Mouse (Mus musculus): ENCODE measurements around the gene Brf1. TPM values are rescaled to one million over a fixed set of nuclear protein-coding genes. Genes with fewer than 3 reads are reported as not detected.

Brf1 gene
- polyA plus RNA-seq, 1 experiment from 2014 or later: 70.4 TPM

DNA sequence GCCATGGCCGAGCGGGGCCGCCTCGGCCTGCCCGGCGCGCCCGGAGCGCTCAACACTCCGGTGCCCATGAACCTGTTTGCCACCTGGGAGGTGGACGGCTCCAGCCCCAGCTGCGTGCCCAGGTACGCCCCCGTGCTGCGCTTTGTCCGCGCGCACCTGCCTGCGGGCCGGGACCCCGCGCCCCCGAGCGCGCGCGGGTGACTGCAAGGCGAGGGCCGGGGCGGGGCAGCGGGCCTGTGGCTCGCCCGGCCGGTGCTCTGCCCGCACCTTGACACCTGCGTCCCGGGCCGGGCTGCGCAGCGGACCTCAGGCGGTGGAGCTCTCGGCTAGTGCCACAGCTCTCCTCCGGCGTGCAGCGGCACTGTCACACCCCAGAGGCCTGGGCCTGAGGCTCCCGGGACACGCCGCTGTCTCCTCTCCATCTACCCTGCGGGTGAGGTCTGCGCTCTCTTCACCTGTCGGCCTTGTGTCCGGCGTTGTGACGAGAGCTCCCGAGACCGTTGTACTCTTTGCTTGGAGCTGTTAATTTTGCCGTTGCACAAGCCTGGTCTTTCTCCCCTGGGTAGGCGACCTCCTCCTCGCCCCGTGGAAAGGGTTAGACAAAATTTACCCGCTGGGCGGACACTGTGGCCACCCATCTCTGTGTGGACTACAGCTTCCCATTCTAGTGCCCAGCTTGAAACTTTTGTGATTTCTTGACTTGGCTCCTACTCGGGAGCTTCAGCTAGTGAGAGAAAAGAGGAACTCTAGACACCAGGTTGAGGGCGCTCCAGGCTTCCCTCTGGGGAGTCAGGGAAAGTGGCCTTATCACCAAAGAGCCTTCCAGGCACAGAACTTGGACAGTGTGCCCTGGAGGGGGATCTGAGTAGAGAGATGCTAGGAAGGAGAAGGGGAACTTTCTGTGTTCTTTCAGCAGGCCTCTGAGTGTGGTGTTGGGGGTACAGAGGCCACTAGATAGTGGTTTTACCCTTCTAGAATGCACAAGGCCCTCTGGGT lies 14.4 kb upstream of the Brf1 start:
- peak overlapping the region; percentile 79 for H3K9ac ChIP-seq
- peaks cover 37% of the 10 kb centered on the region for H3K4me1 ChIP-seq
- H3K36me3 ChIP-seq: no peaks in the 10 kb centered on the region
- no peak; the same call in none of the 2 replicates for ATAC-seq (replicated peaks; ENCODE audit: low FRiP score)
- peak overlapping the region; percentile 89 for H3K4me2 ChIP-seq
- WGBS: under 1% methylated on average over 62 of the region's 64 CpGs
- no peaks in the 10 kb centered on the region for H3K9me3 ChIP-seq (replicated peaks)
- H3K27ac ChIP-seq: peak overlapping the region; percentile 55
- H3K27me3 ChIP-seq: no peaks in the 10 kb centered on the region
- peak overlapping the region; percentile 73 for H3K4me3 ChIP-seq (replicated peaks)

DNA sequence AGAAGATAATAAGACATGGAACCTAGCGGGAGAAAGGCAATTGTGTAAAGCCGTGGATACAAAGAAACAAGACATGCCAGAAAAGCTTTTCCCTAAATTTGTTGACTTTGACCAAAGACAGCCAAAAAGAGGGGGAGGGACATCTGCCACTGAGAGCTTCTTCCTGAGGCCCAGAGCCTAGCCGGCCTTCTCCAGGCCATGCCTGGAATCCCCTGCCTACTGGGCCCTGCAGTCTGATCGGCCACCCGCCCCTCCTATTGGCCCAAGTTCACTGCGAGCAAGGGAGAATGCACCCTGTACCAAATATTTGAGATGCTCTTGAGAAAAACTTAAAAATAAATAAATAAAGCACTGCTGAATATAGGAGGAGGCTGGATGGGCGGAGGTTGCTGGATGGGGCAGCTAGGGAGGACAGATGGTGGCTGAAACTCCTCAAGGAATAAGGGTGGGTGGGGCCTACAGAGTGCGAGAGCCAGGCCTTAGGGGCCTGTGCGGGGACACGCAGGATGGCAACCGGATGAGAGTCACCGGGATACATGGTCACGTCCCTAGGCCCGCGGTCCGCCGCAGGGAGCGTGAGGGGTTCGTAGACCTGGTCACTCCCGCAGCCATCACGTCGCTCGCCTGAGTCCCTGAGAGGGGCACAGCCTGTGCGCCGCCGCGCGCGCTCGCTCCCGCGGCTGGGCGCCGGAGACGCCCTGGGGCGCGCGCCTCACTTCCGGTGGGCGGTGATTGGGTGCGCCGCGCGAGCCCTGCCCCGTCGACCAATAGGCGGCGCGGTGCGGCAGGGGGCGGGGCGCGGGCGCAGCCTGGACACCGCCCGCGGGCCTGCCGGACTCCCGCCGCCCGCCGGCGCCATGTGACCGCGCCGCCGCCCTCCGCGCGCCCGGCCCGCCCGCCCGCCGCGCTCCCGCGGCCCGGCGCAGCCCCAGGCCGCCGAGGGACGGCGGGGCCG lies 13.4 kb upstream of the Brf1 start, which contains the start of gene Pacs2:
TSS of gene Pacs2 (plus strand) at position 905 of the 955 bp plus-strand sequence.
- WGBS: 3% methylated on average over 68 of the region's 85 CpGs
- H3K27me3 ChIP-seq: no peaks in the 10 kb centered on the region
- no peaks in the 10 kb centered on the region for H3K36me3 ChIP-seq
- peak within 1 kb of the TSS; percentile 73 for H3K4me3 ChIP-seq (replicated peaks)
- peak within 1 kb of the TSS; percentile 79 for H3K9ac ChIP-seq
- peak within 1 kb of the TSS; percentile 89 for H3K4me2 ChIP-seq
- H3K9me3 ChIP-seq (replicated peaks): no peaks in the 10 kb centered on the region
- peaks cover 37% of the 10 kb centered on the region for H3K4me1 ChIP-seq
- peak; percentile 98 for ATAC-seq (replicated peaks; ENCODE audit: low FRiP score)
- H3K27ac ChIP-seq: peak within 1 kb of the TSS; percentile 89

DNA sequence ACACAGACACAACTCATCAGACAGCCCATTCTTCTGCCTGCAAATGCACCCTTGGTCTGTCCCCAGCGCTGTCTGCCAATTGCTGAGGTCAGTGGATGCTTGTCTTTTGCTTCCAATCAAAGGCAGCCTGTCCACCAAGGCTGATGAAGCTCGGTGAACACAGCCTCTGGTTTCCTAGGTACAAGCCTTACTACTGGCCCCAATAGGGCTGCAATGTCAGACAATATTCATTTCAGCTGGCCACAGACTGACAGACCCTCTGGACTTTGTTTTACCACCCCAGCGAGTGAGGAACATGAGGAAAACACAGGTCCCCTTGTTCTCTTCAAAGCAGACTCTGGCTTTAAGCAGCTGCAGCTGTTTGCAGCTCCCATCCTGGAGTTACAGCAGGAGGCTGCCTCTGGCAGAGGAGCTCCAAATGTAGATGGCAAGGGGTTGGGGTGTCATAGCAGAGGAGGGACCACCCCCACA lies 12.6 kb upstream of the Brf1 start:
- ATAC-seq (replicated peaks; ENCODE audit: low FRiP score): no peak
- 72% methylated on average over 3 of the region's 3 CpGs for WGBS
- Histone ChIP-seq H3K36me3 (no peaks in the 10 kb centered on the region), H3K4me1 (peaks cover 37% of the 10 kb centered on the region), H3K4me2 (peak overlapping the region; percentile 62), H3K4me3 (replicated peaks) (no peak overlapping the region), H3K9ac (peak overlapping the region; percentile 62), H3K27ac (peak overlapping the region; percentile 89), H3K27me3 (no peaks in the 10 kb centered on the region), H3K9me3 (replicated peaks) (no peaks in the 10 kb centered on the region)

DNA sequence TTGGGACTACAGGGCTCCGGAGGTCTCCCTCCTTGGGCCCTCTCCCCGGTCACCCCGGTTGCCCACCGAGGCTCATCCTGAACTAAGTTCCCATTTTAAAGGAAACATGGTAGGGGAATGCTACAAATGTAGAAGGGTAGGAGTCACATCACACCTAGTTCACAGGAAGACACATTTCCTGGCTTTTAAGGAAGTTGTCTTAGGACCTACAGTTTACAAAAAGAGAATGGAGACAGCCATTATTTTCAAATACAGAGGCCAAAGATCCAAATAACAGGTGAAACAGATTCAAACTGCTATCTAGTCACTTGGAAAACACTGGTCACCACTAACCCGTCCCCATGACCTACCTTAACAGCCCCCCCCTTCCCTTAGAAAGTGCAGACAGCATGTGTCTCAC lies 11.9 kb upstream of the Brf1 start:
- Histone ChIP-seq H3K9ac (no peak overlapping the region), H3K4me2 (no peak overlapping the region), H3K4me1 (peaks cover 35% of the 10 kb centered on the region), H3K9me3 (replicated peaks) (no peaks in the 10 kb centered on the region), H3K36me3 (no peaks in the 10 kb centered on the region), H3K27ac (0 out of 2 replicates have a peak overlapping the region, but pooled peaks have one; percentile 89), H3K27me3 (no peaks in the 10 kb centered on the region), H3K4me3 (replicated peaks) (no peak overlapping the region)
- WGBS: 73% methylated on average over 5 of the region's 5 CpGs
- no peak for ATAC-seq (replicated peaks; ENCODE audit: low FRiP score)

DNA sequence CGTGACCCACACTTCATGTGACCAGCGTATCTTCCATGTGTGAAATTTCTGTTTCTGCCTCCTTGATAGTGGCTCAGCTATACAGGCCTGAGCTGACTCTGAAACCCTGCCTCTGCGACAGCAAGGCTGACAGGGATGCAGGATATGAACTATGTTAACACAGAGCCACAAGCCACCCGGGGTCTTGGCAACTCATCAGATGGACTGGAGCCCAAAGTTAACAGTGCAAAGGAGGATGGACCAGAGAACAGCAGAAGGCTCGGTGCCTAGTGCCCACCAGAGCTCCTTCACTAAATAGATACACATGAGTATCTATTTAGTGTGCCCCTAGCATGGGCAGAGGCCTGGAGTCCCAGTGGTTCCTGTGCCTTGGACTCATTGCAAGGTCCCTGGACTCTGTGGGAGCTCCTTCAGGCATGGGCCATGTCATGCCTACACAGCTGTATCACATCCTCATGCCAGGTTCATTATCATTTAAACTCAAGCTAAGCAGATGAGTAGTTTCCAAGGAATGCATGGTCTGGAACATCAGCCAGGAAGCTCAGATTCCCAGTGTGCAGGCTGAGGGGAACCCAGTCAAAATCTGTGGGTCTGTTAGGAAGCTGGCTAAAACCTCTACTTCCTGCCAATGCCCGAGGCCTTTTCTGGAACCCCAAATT lies 11.3 kb upstream of the Brf1 start:
- no peak overlapping the region for H3K9ac ChIP-seq
- no peak overlapping the region for H3K4me3 ChIP-seq (replicated peaks)
- no peak overlapping the region for H3K4me2 ChIP-seq
- no peaks in the 10 kb centered on the region for H3K9me3 ChIP-seq (replicated peaks)
- WGBS: 85% methylated on average over 6 of the region's 6 CpGs
- H3K27ac ChIP-seq: no peak overlapping the region
- H3K27me3 ChIP-seq: no peaks in the 10 kb centered on the region
- H3K4me1 ChIP-seq: peaks cover 31% of the 10 kb centered on the region
- no peaks in the 10 kb centered on the region for H3K36me3 ChIP-seq
- no peak for ATAC-seq (replicated peaks; ENCODE audit: low FRiP score)

DNA sequence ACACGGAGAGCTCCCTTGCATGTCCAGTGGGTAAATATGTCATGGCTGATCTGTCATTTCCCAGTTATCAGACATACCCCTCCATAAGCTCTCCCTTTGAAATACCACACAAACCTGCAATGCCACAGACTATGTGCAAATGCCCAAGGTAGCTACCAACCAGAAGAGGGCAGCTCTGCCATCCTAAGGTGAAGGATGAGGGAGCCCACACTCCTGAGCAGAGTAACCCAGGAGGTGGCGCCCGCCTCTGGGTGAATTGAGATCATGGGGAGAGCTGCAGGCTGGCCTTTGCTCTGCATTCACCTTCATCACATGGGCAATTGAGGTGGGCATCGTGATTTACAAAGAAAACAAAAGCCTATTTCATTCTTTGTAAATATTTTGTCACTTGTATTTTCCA lies 4.5 kb upstream of the Brf1 start:
- H3K9me3 ChIP-seq (replicated peaks): no peaks in the 10 kb centered on the region
- H3K27ac ChIP-seq: no peak overlapping the region
- H3K4me3 ChIP-seq (replicated peaks): no peak overlapping the region
- peaks cover 8% of the 10 kb centered on the region for H3K4me1 ChIP-seq
- no peaks in the 10 kb centered on the region for H3K27me3 ChIP-seq
- no peak overlapping the region for H3K9ac ChIP-seq
- H3K36me3 ChIP-seq: no peaks in the 10 kb centered on the region
- WGBS: 26% methylated on average over 4 of the region's 4 CpGs
- no peak overlapping the region for H3K4me2 ChIP-seq
- no peak for ATAC-seq (replicated peaks; ENCODE audit: low FRiP score)

DNA sequence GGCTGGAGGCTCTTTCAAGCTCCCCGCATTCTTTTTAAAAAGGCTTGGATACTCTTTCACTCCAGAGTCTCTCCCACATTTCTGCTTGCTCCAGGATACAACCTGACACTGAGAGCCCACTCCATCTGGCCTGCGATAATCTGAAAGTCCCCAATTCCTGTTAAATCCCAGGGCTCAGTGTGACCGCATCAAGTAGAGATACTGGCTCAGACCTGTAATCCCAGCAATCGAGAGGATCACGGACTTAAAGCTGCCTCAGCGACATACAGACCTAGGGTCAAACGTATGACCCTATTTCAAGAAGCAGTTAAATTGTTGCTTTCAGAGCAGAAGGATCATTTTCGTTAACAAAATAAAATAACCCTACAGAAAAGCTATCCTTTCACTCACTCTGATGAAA lies 3.5 kb upstream of the Brf1 start:
- Histone ChIP-seq H3K9ac (no peak overlapping the region), H3K36me3 (no peaks in the 10 kb centered on the region), H3K9me3 (replicated peaks) (no peaks in the 10 kb centered on the region), H3K4me3 (replicated peaks) (no peak overlapping the region), H3K27me3 (no peaks in the 10 kb centered on the region), H3K27ac (peak overlapping the region; percentile 25; the same call in 1 of the 2 replicates), H3K4me1 (peaks cover 16% of the 10 kb centered on the region), H3K4me2 (no peak overlapping the region)
- ATAC-seq (replicated peaks; ENCODE audit: low FRiP score): no peak
- 48% methylated on average over 8 of the region's 8 CpGs for WGBS

DNA sequence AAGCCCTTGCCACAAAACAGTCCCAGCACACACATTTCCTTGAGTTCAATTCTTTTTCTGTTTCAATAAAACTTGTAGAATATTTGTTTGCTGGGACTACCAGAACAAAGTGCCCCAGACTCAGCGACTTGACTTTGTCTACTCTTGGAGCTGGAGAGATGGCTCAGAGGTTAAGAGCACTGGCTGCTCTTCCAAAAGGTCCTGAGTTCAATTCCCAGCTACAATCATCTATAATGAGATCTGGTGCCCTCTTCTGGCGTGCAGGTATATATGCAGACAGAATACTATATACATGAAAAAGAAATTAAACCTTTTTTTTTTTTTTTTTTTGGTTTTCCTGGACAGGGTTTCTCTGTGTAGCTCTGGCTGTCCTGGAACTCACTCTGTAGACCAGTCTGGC lies 2.2 kb upstream of the Brf1 start:
- no peak for ATAC-seq (replicated peaks; ENCODE audit: low FRiP score)
- H3K27ac ChIP-seq: no peak overlapping the region
- H3K4me3 ChIP-seq (replicated peaks): no peak overlapping the region
- H3K9ac ChIP-seq: no peak overlapping the region
- H3K36me3 ChIP-seq: no peaks in the 10 kb centered on the region
- no peaks in the 10 kb centered on the region for H3K9me3 ChIP-seq (replicated peaks)
- 40% methylated on average over 2 of the region's 2 CpGs for WGBS
- peaks cover 26% of the 10 kb centered on the region for H3K4me1 ChIP-seq
- no peaks in the 10 kb centered on the region for H3K27me3 ChIP-seq
- no peak overlapping the region for H3K4me2 ChIP-seq

DNA sequence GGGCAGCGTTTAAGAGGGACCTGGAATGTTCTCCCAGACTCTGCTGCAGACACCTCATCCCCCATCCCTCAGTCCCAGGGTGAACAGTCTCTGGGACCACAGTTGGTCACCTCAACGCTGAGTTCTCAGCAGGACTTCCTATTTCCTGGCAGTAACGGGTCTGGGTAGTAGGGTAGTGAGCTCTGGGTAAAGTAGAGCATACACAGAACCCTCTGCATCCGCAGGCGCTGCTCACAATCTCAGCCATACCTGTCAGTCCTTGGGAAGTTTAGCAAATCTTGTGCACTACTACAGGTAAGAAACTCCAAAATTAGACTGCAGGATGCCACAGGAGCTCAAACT lies 600 bp upstream of the Brf1 start:
- Histone ChIP-seq H3K27ac (peak overlapping the region; percentile 97), H3K4me2 (peak overlapping the region; percentile 73), H3K4me3 (replicated peaks) (peak overlapping the region; percentile 91), H3K9ac (peak overlapping the region; percentile 54), H3K4me1 (peaks cover 26% of the 10 kb centered on the region), H3K9me3 (replicated peaks) (no peaks in the 10 kb centered on the region), H3K27me3 (no peaks in the 10 kb centered on the region), H3K36me3 (peaks cover 13% of the 10 kb centered on the region)
- no peak for ATAC-seq (replicated peaks; ENCODE audit: low FRiP score)
- WGBS: 2% methylated on average over 5 of the region's 5 CpGs

DNA sequence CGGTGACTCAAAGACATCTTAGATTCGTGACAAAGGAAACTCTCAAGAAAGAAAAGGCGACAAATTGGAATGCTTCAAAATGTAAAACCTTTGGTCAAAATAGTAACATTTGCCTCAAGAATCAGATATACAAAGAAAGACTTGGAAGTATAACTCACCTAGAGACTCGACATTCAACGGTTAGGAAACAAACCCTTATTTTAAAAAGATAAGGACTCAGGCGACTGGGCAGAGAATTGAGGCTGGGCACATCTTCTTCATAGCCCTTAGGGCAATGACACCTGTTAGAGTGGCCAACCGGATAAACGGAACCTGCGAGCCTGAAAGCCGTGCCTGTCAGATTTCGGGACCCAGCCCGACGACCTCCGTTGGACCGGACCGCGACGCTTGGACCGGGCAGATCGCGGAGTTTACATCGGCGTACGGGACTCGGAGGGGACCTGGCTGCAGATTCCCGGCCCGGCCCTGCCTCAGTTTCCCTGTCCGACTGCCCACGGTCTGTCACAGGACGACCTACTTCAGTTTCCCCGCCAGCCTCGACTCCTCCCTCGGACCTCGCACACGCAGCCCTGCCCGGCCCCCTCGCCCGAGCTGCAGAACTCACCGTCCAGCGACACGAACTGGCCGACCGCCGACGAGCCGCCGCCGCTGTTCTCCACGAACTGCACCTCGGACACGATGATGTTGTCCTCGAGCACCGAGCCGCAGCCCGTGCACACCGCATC lies 773 bp downstream of the Brf1 start:
- no peak for ATAC-seq (replicated peaks; ENCODE audit: low FRiP score)
- Histone ChIP-seq H3K27ac (peak overlapping the region; percentile 97), H3K9me3 (replicated peaks) (no peaks in the 10 kb centered on the region), H3K4me2 (peak overlapping the region; percentile 73), H3K36me3 (peaks cover 19% of the 10 kb centered on the region), H3K9ac (peak overlapping the region; percentile 93), H3K4me1 (peaks cover 26% of the 10 kb centered on the region), H3K27me3 (no peaks in the 10 kb centered on the region), H3K4me3 (replicated peaks) (peak overlapping the region; percentile 91)
- 1% methylated on average over 50 of the region's 56 CpGs for WGBS

DNA sequence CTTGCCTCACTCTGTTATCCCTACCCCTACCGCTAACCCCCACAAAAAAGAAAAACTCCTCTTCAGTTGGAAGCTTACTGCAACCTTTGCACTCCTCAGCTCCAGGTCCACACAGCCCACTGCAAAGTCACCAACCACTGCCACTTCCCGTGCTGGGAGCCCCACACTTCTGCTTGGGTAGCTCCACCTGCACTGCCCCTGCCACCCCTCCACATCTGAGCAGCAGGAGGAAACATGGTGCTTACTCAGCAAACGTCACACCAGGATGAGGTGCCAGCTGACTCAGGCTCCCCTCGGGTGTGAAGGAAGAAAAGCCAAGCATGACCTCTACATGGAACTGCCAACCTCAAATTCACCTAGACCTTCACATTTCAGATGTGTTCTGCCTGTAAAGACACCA lies 6.4 kb downstream of the Brf1 start:
- Histone ChIP-seq H3K4me2 (no peak overlapping the region), H3K4me3 (replicated peaks) (no peak overlapping the region), H3K9me3 (replicated peaks) (no peaks in the 10 kb centered on the region), H3K27ac (0 out of 2 replicates have a peak overlapping the region, but pooled peaks have one; percentile 42), H3K36me3 (peaks cover 56% of the 10 kb centered on the region), H3K4me1 (peaks cover 20% of the 10 kb centered on the region), H3K27me3 (no peaks in the 10 kb centered on the region), H3K9ac (no peak overlapping the region)
- ATAC-seq (replicated peaks; ENCODE audit: low FRiP score): peak; percentile 37; the same call in 1 of the 2 replicates
- 63% methylated on average over 4 of the region's 4 CpGs for WGBS
